Mouse (Mus musculus) forebrain, embryonic 16.5 days (tissue): ENCODE measurements around the gene Sema3b. TPM values are rescaled to one million over a fixed set of nuclear protein-coding genes. Genes with fewer than 3 reads are reported as not detected.

Source experiments
- ATAC-seq: fragments of 200-750 bp; cut with Nextera tagmentation; 2 replicates; pipeline ENCODE4 v1.8.0; 2017; ENCODE audit warnings: mild to moderate bottlenecking, moderate library complexity
- H3K27ac ChIP-seq: fragments of 300-500 bp; sonication (generic); 2 replicates; pipeline ENCODE4 v1.5.1; 2014; ENCODE audit warnings: low read length, control low read depth
- H3K27me3 ChIP-seq: fragments of 300-500 bp; sonication (generic); replicated peaks from 2 replicates; pipeline ENCODE4 v1.6.1; 2014; ENCODE audit warnings: low read length; ENCODE audit not compliant: control insufficient read depth, insufficient read depth
- H3K36me3 ChIP-seq: fragments of 300-500 bp; sonication (generic); 2 replicates; pipeline ENCODE4 v1.6.1; 2014; ENCODE audit not compliant: control insufficient read depth, insufficient read depth
- H3K4me1 ChIP-seq: fragments of 300-500 bp; sonication (generic); replicated peaks from 2 replicates; pipeline ENCODE4 v1.6.1; 2014; ENCODE audit warnings: low read length; ENCODE audit not compliant: control insufficient read depth, insufficient read depth
- H3K4me2 ChIP-seq: fragments of 300-500 bp; sonication (generic); 2 replicates; pipeline ENCODE4 v1.6.1; 2014; ENCODE audit warnings: mild to moderate bottlenecking, low read length, control low read depth
- H3K4me3 ChIP-seq: fragments of 300-500 bp; sonication (generic); replicated peaks from 2 replicates; pipeline ENCODE4 v1.5.1; 2014; ENCODE audit warnings: mild to moderate bottlenecking, low read length, control low read depth
- H3K9ac ChIP-seq: fragments of 300-500 bp; sonication (generic); replicated peaks from 2 replicates; pipeline ENCODE4 v1.6.1; 2014; ENCODE audit warnings: low read depth, low read length, control low read depth
- H3K9me3 ChIP-seq: fragments of 300-500 bp; sonication (generic); 2 replicates; pipeline ENCODE4 v1.6.1; 2016; ENCODE audit warnings: low read length; ENCODE audit not compliant: control insufficient read depth
- WGBS: fragments of 180-500 bp; shearing (Covaris S2); extraction: QIAGEN DNeasy Blood & Tissue Kit; methylation state at CpG from one replicate; pipeline ENCODE4 v1.1.7; 2014; 5-methylcytosine and 5-hydroxymethylcytosine counted together
- polyA plus RNA-seq: library from polyadenylated mRNA; unstranded; fragments of >200 nt; fragmentation: Nextera tagmentation; extraction: Ambion mirVana; gene quantifications from 2 replicates; pipeline ENCODE4 v1.2.1, GENCODE M21; 2015

The Sema3b gene
- polyA plus RNA-seq, 1 experiment from 2014 or later, result 3.0 TPM

DNA sequence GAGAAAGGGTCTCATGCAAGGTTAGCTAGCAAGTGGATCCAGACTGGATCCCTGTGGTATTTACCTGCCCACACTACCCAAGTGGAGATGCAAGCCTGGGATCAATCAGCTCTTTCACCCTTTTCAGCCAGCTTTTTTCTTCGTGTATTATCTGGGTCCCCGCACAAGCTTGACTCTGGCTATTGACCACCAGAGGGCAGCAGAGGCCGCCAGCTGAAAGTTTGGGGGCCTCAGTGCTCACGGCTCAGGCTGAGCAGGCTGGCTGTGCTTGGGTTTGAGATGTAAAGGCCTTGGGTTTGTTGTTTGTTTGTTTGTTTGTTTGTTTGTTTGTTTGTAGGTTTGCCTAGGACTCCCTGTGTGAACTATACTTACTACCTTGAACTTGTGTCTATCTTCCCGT is 36.5 kb upstream of the Sema3b start:
- Histone ChIP-seq H3K27ac (no peak overlapping the region), H3K9ac (no peak overlapping the region), H3K4me1 (peaks cover 16% of the 10 kb centered on the region), H3K27me3 (no peaks in the 10 kb centered on the region), H3K4me3 (no peak overlapping the region), H3K4me2 (no peak overlapping the region), H3K36me3 (no peaks in the 10 kb centered on the region), H3K9me3 (no peaks in the 10 kb centered on the region)
- ATAC-seq, result peak; percentile 76
- WGBS, result 9% methylated on average over 5 of the region's 5 CpGs

GRCm38 (mm10) chr9:107645153-107645510 is 36.1 kb upstream of the Sema3b start:
- Histone ChIP-seq H3K4me3 (no peak overlapping the region), H3K9me3 (no peaks in the 10 kb centered on the region), H3K27me3 (no peaks in the 10 kb centered on the region), H3K36me3 (no peaks in the 10 kb centered on the region), H3K9ac (peak overlapping the region; percentile 66; the same call in 1 of the 2 replicates), H3K4me1 (peaks cover 15% of the 10 kb centered on the region), H3K27ac (no peak overlapping the region), H3K4me2 (peak overlapping the region; percentile 76)
- ATAC-seq, result peak; percentile 23; the same call in 1 of the 2 replicates
- WGBS, result 62% methylated on average over 7 of the region's 7 CpGs

- Histone ChIP-seq H3K4me1 (peaks cover 13% of the 10 kb centered on the region), H3K27me3 (no peaks in the 10 kb centered on the region), H3K4me3 (peak overlapping the region; percentile 48), H3K9me3 (no peaks in the 10 kb centered on the region), H3K36me3 (no peaks in the 10 kb centered on the region), H3K4me2 (peak overlapping the region; percentile 76), H3K27ac (peak overlapping the region; percentile 76), H3K9ac (peak overlapping the region; percentile 66)
- WGBS, result 4% methylated on average over 34 of the region's 35 CpGs
- peak; percentile 83 for ATAC-seq
These were observed 35.6 kb upstream of the Sema3b start for GRCm38 (mm10) chr9:107644495-107645152.

GRCm38 (mm10) chr9:107643544-107644214 is 34.6 kb upstream of the Sema3b start:
- H3K4me2 ChIP-seq, result peak overlapping the region; percentile 76
- peaks cover 12% of the 10 kb centered on the region for H3K4me1 ChIP-seq
- H3K36me3 ChIP-seq, result no peaks in the 10 kb centered on the region
- no peak overlapping the region for H3K4me3 ChIP-seq
- peak overlapping the region; percentile 66 for H3K9ac ChIP-seq
- H3K27me3 ChIP-seq, result no peaks in the 10 kb centered on the region
- WGBS, result 91% methylated on average over 13 of the region's 13 CpGs
- H3K27ac ChIP-seq, result no peak overlapping the region
- no peaks in the 10 kb centered on the region for H3K9me3 ChIP-seq
- ATAC-seq, result no peak

GRCm38 (mm10) chr9:107641666-107642065 is 32.6 kb upstream of the Sema3b start:
- Histone ChIP-seq H3K27me3 (no peaks in the 10 kb centered on the region), H3K9me3 (no peaks in the 10 kb centered on the region), H3K4me2 (no peak overlapping the region), H3K36me3 (no peaks in the 10 kb centered on the region), H3K4me1 (peaks cover 21% of the 10 kb centered on the region), H3K9ac (no peak overlapping the region), H3K4me3 (no peak overlapping the region), H3K27ac (no peak overlapping the region)
- 17% methylated on average over 8 of the region's 8 CpGs for WGBS
- ATAC-seq, result no peak

DNA sequence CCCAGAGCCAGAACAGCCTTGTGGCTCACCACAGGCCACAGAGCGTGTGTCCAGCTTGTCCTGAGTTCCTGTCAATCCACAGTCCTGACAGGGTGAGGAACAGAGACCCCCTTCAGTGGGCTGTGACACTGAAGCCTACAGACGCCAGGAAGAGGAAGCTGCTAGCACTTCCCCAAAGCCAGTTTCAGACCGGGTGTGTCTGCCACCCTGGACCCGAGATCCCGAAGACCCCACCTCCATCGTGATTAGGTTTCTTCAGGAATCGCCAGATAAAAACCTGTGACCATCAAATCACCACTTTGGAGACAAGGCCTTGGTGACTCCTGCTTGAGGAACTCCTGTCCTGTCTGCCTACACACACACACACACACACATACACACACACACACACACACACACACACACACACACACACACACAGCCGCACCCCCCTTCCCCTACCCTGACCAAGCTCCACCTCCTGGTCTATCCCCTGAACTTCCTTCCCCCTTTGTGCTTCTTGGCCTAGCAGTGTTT is 31.3 kb upstream of the Sema3b start:
- no peaks in the 10 kb centered on the region for H3K27me3 ChIP-seq
- no peak overlapping the region for H3K9ac ChIP-seq
- no peaks in the 10 kb centered on the region for H3K36me3 ChIP-seq
- peaks cover 25% of the 10 kb centered on the region for H3K4me1 ChIP-seq
- no peak overlapping the region for H3K4me2 ChIP-seq
- H3K9me3 ChIP-seq, result no peaks in the 10 kb centered on the region
- H3K27ac ChIP-seq, result no peak overlapping the region
- WGBS, result 49% methylated on average over 7 of the region's 8 CpGs
- no peak overlapping the region for H3K4me3 ChIP-seq
- ATAC-seq, result no peak

DNA sequence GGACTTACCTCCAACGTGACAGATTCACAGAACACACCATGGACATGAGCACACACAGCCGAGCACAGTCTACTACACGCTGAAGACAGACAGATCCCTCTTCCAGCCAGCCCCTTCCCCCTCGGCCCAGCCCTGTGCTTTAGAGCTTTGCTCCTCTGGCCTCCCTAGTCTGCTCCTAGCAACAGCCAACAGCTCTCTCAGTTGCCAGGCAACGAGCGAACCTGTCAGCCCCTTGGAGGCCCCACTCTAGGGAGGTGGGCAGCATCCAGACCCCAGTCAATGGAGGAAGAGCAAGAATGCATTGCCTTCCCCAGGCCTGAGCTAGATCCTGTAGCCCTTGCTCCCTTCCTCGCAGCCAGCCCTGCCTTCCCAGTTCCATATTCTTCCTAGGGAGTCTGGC is 28.0 kb upstream of the Sema3b start:
- Histone ChIP-seq H3K9me3 (no peaks in the 10 kb centered on the region), H3K4me2 (peak overlapping the region; percentile 11; the same call in 1 of the 2 replicates), H3K9ac (no peak overlapping the region), H3K4me3 (no peak overlapping the region), H3K27ac (peak overlapping the region; percentile 20; the same call in 1 of the 2 replicates), H3K36me3 (no peaks in the 10 kb centered on the region), H3K27me3 (no peaks in the 10 kb centered on the region), H3K4me1 (peaks cover 34% of the 10 kb centered on the region)
- 7% methylated on average over 7 of the region's 7 CpGs for WGBS
- no peak for ATAC-seq

DNA sequence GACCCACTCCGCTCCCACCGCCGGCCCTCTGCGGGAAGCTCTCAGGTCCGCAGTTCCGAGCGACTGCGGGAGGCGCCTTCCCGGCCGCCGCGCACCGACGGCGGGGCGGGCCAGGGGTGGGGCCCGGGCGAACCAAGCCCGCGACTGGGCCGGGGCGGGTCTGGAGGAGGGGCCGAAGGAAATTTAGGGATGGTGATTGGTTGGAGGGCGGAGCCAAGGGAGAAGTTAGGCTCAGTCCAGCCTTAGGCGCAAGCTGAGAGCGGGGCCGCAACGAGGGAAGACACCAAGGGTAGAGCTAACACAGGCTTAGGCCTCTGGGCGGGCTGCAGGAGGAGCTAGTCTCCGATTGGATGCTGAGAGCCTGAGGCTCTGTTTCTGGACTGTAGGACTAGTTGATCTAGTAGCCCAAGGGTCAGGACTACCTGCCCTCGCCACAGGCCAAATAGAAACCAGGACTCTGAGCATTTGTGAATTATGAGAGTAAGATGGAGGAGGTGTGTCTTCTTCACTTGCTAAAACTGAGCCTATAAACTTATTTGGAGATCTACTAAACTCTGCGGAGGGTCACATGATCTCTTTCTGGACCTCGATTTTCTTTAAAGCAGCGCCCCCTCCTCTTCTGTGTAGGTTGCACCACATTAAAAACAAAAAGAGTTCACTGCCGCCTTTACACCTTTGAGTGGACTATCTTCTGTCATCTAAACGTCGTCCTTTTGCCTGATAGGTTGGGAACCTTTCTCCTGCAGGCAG is 26.4 kb upstream of the Sema3b start, which contains the start of gene Gnai2:
Gene Gnai2, minus strand, starts transcription at position 89 of the 750 bp plus-strand sequence.
- ATAC-seq, result peak; percentile 93
- Histone ChIP-seq H3K36me3 (no peaks in the 10 kb centered on the region), H3K4me1 (peaks cover 50% of the 10 kb centered on the region), H3K27ac (peak within 1 kb of the TSS; percentile 88), H3K4me3 (peak within 1 kb of the TSS; percentile 84), H3K27me3 (no peaks in the 10 kb centered on the region), H3K9ac (peak within 1 kb of the TSS; percentile 88), H3K4me2 (peak within 1 kb of the TSS; percentile 99), H3K9me3 (no peaks in the 10 kb centered on the region)
- WGBS, result 6% methylated on average over 38 of the region's 38 CpGs
